Mouse (Mus musculus): ENCODE measurements around the gene Creld2. TPM values are rescaled to one million over a fixed set of nuclear protein-coding genes. Genes with fewer than 3 reads are reported as not detected.

Creld2 gene
- total RNA-seq, 2 experiments from 2014 or later: 26.2 to 35.6 TPM

DNA sequence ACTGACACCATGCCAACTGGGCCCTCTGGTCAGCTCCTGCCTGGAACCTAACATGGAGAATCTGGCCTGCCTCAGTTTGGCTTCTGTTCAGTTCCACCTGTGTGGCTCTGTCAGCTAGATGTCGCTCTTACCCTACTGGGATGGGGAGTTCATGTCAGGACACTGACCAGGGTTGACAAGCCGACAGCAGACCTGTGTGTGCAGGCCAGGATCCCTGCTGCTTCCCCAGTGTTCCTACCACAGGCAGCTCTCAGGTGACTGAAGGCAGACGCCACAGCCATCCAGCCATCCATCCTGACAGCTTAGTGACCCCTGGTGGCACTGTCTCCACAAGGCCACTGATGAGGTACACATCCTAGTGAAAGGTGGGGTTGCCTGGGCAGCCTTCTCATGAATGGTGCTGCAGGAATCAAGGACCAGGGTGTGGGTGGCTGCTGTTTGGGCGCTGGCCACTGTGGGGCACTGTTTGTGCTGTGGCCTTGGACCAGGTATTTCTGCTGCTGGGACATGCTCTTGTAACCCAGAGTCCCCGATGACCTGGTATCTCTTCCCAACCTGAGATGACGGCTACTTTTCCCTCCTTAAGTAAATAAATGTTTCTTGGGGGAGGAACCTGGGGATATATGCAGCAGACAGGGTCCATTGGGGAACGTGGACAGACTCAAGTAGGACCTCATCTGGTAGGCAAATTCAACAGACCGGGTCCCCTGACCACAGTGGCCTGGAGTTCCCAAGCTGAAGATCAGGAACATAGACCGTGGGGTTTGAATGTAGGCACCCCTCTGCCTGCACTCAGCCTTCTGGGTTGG, 8.7 kb downstream of the Creld2 start:
- DNase-seq: peak; percentile 71
- intact Hi-C loops (cut with DNase I): loop anchor here (2.0 to 10.0 kb wide), 3 partner anchors 44 to 257 kb away; partner anchors contain the start of gene Selenoo

GRCm38 (mm10) chr15:88828800-88829705, 9.6 kb downstream of the Creld2 start:
- intact Hi-C loops (cut with DNase I): loop anchor here (2.0 to 10.0 kb wide), 3 partner anchors 43 to 256 kb away; partner anchors contain the start of gene Selenoo

GRCm38 (mm10) chr15:88829791-88830440, 10.5 kb downstream of the Creld2 start:
- intact Hi-C loops (cut with DNase I): loop anchor here (2.0 to 10.0 kb wide), 3 partner anchors 42 to 255 kb away; partner anchors contain the start of gene Selenoo
- no peak for DNase-seq

More at GRCm38 (mm10) chr15:88828800-88829705, 9.6 kb downstream of the Creld2 start:
- DNase-seq: peak; percentile 92

DNA sequence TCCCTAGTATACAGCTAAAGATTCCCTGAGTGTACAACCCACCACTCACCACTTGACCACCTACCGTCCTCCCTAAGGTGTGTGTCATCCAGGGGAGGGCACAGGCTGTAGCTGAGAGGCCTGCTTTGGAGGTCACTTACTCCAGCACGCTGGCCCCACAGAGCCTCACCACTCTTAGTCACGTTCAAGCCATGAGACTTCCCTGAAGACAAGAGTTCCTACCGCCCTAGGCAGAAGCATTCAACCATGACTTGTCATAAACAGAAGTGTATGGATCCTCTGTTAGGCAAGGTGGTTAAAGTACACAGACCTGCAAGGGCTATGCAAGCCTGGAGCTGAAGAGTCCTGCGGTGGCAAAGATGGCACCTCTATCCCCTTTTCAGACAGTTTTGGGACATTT, 11.2 kb downstream of the Creld2 start:
- intact Hi-C loops (cut with DNase I): no loop called here
- no peak for DNase-seq

GRCm38 (mm10) chr15:88831482-88831881, 12.0 kb downstream of the Creld2 start:
- DNase-seq: no peak
- intact Hi-C loops (cut with DNase I): no loop called here

- no peak for DNase-seq
- intact Hi-C loops (cut with DNase I): no loop called here
Measured at GRCm38 (mm10) chr15:88832536-88832935, 13.1 kb downstream of the Creld2 start.

DNA sequence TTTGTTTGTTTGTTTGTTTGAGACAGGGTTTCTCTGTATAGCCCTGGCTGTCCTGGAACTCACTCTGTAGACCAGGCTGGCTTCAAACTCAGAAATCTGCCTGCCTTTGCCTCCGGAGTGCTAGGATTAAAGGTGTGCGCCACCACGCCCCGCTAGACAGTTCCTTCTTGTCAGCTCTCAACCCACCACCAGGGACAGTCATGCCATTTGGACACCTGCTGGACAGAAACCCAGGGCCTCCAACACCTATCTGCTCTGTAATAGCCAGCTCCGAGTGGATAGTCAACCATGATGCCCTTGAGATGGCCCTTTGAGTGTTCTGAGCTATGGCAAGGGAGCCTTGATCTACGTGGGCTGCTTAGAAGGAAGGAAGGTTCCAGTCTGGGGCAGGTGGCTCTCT, 16.6 kb downstream of the Creld2 start:
- no peak for DNase-seq
- intact Hi-C loops (cut with DNase I): no loop called here

- no peak for DNase-seq
- intact Hi-C loops (cut with DNase I): no loop called here
Measured at GRCm38 (mm10) chr15:88836571-88836970, 17.1 kb downstream of the Creld2 start.

DNA sequence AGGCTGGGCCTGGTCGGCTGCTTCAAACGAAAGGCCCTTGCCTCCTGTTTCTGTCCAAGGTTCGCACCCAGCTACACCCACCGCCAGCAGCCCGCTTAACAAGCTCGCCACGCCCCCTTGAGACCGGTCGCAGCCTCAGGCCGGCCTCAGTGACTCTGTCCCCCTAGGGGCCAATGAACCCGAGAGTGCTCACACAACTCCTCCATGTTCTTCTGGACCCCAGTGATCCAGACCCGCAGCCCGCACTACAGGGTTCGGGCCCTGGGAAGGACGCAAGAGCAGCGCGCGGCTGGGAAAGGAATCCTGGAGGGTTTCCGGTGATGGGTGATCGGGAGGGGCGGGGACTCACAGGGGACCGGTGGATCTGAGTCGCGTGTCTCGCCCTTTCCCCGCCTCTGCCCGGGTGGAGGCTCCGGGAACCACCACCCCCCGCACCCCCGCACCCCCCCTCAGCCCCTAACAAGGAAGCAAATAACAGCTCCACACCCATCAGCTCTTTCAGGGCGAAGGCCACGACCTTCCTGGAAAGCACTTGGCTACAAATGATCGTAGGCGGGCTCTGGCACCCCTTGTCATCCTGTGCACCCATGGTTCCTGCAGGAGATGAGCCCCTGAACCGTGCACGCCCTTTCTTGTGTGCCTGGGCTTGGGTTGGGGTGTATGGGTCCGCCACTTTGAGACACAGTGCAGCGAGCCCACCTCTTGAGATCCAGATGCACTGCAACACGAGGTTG, 17.9 kb downstream of the Creld2 start:
- intact Hi-C loops (cut with DNase I): no loop called here
- no peak for DNase-seq

DNA sequence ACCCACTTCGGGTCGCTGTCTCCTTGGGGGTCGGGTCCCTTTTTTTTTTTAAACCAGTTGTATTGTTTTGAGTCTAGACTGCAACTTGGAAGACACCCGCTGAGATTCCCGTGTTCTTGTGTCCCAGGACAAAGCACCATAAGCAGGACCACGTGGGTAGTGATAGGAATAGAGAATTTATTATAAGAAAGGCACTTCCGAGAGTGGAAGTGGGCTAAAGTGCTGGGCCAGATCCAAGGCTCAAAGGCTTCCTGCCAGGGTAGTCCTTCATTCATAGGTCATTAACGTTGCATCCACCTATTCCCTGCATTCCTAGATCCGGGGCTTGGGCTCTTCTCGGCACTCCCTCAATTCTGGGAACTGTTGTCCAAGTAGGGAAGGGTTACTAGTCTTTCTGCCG, 18.5 kb downstream of the Creld2 start:
- intact Hi-C loops (cut with DNase I): no loop called here
- no peak for DNase-seq

DNA sequence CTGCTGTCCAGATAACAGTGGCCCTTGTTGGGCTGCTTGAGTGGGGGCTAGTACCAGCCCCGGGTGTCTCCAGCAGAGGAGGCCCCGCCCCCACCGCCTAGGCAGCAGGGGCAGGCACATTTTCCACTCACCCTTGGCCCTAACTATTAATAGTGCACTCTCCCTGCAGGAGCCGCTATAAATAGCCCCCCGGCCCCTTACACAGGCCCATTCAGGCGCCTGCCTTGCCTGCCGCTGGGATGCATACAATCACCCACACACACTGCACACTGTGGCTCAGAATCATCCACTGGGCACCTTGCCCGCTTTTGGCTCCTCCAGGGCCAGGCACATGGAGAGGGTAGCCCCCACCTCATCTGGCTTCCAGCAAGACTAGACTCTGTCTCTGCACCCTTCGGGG, 19.8 kb downstream of the Creld2 start:
- intact Hi-C loops (cut with DNase I): no loop called here
- peak; percentile 88 for DNase-seq

DNA sequence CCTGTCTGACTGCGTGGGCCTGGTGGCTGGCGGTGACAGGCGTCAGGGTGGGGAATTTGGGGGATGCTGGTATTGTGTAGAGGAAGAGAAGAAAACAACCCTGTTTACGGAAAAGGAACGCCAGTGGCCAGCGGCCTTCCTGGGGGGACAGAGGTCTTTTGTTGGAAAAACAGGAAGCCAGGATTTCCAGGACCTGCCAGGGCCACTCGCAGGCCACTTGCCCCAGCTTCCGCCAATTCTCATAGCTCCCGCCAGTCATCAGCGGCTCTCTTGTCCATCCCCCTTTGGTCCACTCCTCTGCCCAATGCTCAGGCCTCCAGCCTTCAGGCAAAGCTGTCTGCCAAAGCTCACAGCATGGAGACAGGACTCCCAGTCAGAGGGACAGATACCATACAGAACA, 20.7 kb downstream of the Creld2 start:
- intact Hi-C loops (cut with DNase I): no loop called here
- peak; percentile 58 for DNase-seq

DNA sequence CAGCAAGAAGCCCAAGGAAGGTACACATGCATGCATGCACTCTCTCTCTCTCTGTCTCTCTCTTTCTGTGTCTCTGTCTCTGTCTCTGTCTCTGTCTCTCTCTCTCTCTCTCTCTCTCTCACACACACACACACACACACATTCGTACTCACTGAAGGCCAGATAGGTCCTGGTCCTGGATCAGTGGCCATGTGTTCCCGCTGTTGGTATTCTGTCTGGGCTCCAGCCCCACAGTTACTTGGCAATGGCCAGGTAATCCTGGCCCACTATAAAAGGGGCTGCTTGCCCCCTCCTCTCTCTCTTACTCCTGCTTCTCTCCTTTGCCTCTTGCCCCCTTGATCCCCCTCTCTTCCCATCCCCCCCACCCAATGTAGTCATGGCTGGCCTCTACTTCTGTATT, 21.7 kb downstream of the Creld2 start:
- DNase-seq: peak; percentile 55
- intact Hi-C loops (cut with DNase I): no loop called here

- intact Hi-C loops (cut with DNase I): no loop called here
- DNase-seq: peak; percentile 95
Measured at GRCm38 (mm10) chr15:88841580-88842299, 22.3 kb downstream of the Creld2 start.

GRCm38 (mm10) chr15:88842300-88842673, 22.8 kb downstream of the Creld2 start:
- intact Hi-C loops (cut with DNase I): no loop called here

GRCm38 (mm10) chr15:88843486-88844097, 24.1 kb downstream of the Creld2 start:
- peak; percentile 66 for DNase-seq
- intact Hi-C loops (cut with DNase I): no loop called here

More at GRCm38 (mm10) chr15:88842300-88842673, 22.8 kb downstream of the Creld2 start:
- no peak for DNase-seq

DNA sequence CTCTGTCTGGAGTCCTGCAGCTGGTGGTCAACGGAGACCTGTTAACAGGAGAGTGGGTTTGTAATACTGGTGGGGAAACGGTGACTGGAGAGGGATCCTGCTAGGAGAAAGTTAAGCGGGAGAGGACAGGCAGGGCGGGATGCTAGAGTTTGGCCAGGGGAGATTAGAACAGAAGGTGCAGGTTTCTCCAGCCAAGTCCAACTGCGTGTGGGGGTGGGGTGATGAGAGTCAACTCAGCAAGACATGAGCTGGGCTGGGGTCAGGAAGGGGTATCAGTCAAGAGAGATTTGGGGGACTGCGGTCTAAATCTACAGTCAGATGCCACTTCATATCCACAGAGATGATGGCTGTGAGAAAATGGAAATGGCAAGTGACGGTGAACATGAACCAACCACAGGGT, 25.5 kb downstream of the Creld2 start:
- DNase-seq: peak; percentile 54
- intact Hi-C loops (cut with DNase I): no loop called here

- DNase-seq: no peak
- intact Hi-C loops (cut with DNase I): no loop called here
Measured at GRCm38 (mm10) chr15:88848661-88849060, 29.2 kb downstream of the Creld2 start.

GRCm38 (mm10) chr15:88849621-88850020, 30.2 kb downstream of the Creld2 start:
- intact Hi-C loops (cut with DNase I): no loop called here
- DNase-seq: no peak

Data from left cerebral cortex, postnatal 4 days (tissue).